Mouse (Mus musculus) CD4-positive naive resting alpha-beta T cell, adult 57 days (primary cell): ENCODE data around the gene Olfr1458. TPM values are rescaled to one million over a fixed set of nuclear protein-coding genes. Genes with fewer than 3 reads are reported as not detected.

Source experiments
- total RNA-seq: library from RNA; stranded (reverse); gene quantifications from one replicate; pipeline ENCODE4 v1.2.4, GENCODE M21; 2023

Olfr1458 gene
- total RNA-seq, result not detected

DNA sequence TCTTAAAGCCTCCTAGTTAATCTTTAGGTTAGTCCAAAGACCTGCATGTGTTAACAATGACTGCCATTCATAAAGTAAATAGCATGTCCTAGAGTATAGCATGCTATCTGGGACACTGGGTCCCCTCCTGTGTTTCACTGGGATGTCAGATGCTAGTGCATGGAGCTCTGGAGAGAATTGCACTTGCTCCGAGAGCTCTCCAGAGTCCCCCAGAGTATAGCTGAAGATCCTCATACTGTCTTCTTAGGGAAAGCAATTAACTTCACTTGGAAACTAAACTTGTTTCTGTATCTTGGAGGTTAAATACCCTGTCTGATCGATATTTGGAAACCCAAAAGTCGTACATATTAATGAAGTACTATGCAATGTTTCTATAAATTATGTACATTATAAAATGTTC, at the start of gene Olfr1458:
Gene Olfr1458 (minus strand): TSS at position 101 of the 400 bp plus-strand sequence.

DNA sequence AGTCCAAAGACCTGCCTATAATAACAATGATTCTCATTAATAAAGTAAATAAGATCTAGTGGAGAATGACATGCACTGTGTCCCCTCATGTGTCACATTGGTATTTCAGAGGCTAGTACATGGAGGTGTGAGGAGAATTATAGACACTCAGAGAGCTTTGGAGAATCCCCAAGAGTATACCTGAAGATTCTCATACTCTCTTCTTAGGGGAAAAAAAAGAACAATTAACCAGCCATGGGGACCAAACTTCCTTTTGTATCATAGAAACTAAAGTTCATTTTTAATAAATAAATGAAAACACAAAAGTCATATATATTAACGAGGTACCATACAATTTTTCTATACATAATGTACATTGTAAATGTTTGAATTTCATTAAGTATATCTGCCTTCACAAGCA, 42.9 kb upstream of the Olfr1458 start, which contains the start of gene Olfr1459:
Gene Olfr1459 (minus strand): TSS at position 101 of the 400 bp plus-strand sequence.

DNA sequence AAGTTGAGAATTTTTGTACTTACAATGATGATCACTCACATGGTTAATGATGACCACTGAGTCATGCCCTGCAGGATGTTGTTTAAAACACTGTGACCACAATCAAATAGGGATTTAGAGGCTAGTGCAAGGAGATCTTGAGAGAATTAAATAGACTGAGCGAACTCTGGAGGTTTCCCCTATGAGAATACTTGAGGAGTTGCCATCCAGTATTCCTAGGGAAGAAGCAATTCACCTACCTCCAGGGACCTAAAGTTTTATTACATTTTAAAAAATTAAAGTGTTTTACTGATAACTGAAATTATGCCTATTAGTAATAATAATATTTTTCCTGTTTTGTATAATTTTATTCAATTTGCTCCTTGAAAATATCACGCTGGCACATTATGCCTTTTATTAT, 8.8 kb downstream of the Olfr1458 start, which contains the start of gene Olfr1457:
Gene Olfr1457 (minus strand): TSS at position 101 of the 400 bp plus-strand sequence.

DNA sequence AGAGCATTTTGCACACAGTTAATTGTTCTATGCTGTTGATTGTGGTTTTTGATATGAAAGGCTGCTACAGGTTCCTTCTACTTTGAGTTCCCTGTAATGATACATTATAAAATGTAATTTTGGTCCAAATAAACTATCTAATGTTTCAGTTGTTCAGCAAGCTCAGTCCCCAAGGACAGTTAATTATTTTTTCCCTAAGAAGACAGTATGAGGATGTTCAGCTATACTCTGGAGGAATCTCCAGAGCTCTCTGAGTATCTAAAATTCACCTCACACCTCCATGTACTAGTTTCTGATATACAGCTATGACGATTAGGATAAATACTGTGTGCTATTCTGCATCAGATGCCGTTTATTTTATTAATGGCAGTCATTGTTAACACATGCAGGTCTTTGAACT, 46.3 kb downstream of the Olfr1458 start, which contains the start of gene Olfr1454:
Gene Olfr1454 (plus strand): TSS at position 301 of the 400 bp plus-strand sequence.

Other genes with a start within 250 kb of the Olfr1458 start
- 0.71 TPM for gene Olfr1444, start 249.5 kb downstream of the Olfr1458 start, total RNA-seq
- gene Olfr1445, start 222.9 kb downstream of the Olfr1458 start, total RNA-seq, result not detected
- gene Olfr1446, start 213.3 kb downstream of the Olfr1458 start, total RNA-seq, result not detected
- gene Olfr1447, start 203.0 kb downstream of the Olfr1458 start, total RNA-seq, result not detected
- gene Olfr1448, start 182.4 kb downstream of the Olfr1458 start, total RNA-seq, result not detected
- not detected for gene Olfr1449, start 175.9 kb downstream of the Olfr1458 start, total RNA-seq
- not detected for gene Olfr1450, start 156.5 kb downstream of the Olfr1458 start, total RNA-seq
- gene Olfr1451, start 111.8 kb downstream of the Olfr1458 start, total RNA-seq, result not detected
- gene Olfr1453, start 78.4 kb downstream of the Olfr1458 start, total RNA-seq, result not detected
- gene Olfr1454, start 46.2 kb downstream of the Olfr1458 start, total RNA-seq, result not detected
- gene Olfr1457, start 8.9 kb downstream of the Olfr1458 start, total RNA-seq, result not detected
- 0.12 TPM for gene Olfr1459, start 42.8 kb upstream of the Olfr1458 start, total RNA-seq
- gene Olfr1461, start 56.2 kb upstream of the Olfr1458 start, total RNA-seq, result not detected
- gene Olfr1462, start 79.0 kb upstream of the Olfr1458 start, total RNA-seq, result not detected
- gene Olfr1463, start 124.6 kb upstream of the Olfr1458 start, total RNA-seq, result not detected
- not detected for gene Olfr1465, start 208.8 kb upstream of the Olfr1458 start, total RNA-seq
- gene Olfr1466, start 232.1 kb upstream of the Olfr1458 start, total RNA-seq, result not detected